Mouse (Mus musculus) gastrocnemius, adult 8-10 months (tissue): Measurements from ENCODE around the gene C1qb. TPM values are rescaled to one million over a fixed set of nuclear protein-coding genes. Genes with fewer than 3 reads are reported as not detected.
A peak's percentile ranks its signal among the peaks of the same experiment; 100 is the strongest.

Experiments used
- DNase-seq, 2 experiments: peaks; one replicate each; pipeline ENCODE4 v3.0.0; 2022; ENCODE audit warnings: low spot score in 2 of 2
- total RNA-seq, 4 experiments: library from RNA; stranded (reverse); gene quantifications; 2 replicates each; pipeline ENCODE4 v1.2.4; 2022

Gene C1qb
- 10 to 100 TPM in 1 of 4 experiments, 1 to 10 TPM in 3; 3.3 to 11.0 (median 7.2) TPM for total RNA-seq

- no peak for DNase-seq
Measured at GRCm38 (mm10) chr4:136886101-136886500, at the start of gene C1qb. C1qb (minus strand) TSS chr4:136886187.

- no peak for DNase-seq
Measured at GRCm38 (mm10) chr4:136934746-136935613, 49.0 kb upstream of the C1qb start.

- no peak for DNase-seq
Measured at GRCm38 (mm10) chr4:136930474-136930873, 44.5 kb upstream of the C1qb start.

- no peak for DNase-seq
Measured at GRCm38 (mm10) chr4:136928928-136929327, 42.9 kb upstream of the C1qb start.

- no peak for DNase-seq
Measured at GRCm38 (mm10) chr4:136925804-136926203, 39.8 kb upstream of the C1qb start.

- peak in 1 of 2 experiments; percentile 27 for DNase-seq
Measured at GRCm38 (mm10) chr4:136924529-136924928, 38.5 kb upstream of the C1qb start.

- DNase-seq, result no peak
Measured at GRCm38 (mm10) chr4:136919526-136919925, 33.5 kb upstream of the C1qb start.

- DNase-seq, result no peak
Measured at GRCm38 (mm10) chr4:136918834-136919233, 32.8 kb upstream of the C1qb start.

- DNase-seq, result no peak
Measured at GRCm38 (mm10) chr4:136917165-136917524, 31.2 kb upstream of the C1qb start.

GRCm38 (mm10) chr4:136916359-136917164 is 30.6 kb upstream of the C1qb start:
- DNase-seq, result no peak

GRCm38 (mm10) chr4:136912841-136913240 is 26.9 kb upstream of the C1qb start:
- no peak for DNase-seq

GRCm38 (mm10) chr4:136911804-136912203 is 25.8 kb upstream of the C1qb start:
- no peak for DNase-seq

GRCm38 (mm10) chr4:136911211-136911646 is 25.2 kb upstream of the C1qb start:
- DNase-seq, result no peak

- DNase-seq, result no peak
Measured at GRCm38 (mm10) chr4:136907809-136908208, 21.8 kb upstream of the C1qb start.

GRCm38 (mm10) chr4:136907033-136907432 is 21.0 kb upstream of the C1qb start:
- DNase-seq, result no peak

GRCm38 (mm10) chr4:136904767-136905539 is 19.0 kb upstream of the C1qb start:
- DNase-seq, result no peak

GRCm38 (mm10) chr4:136899154-136899553 is 13.2 kb upstream of the C1qb start:
- no peak for DNase-seq

GRCm38 (mm10) chr4:136898637-136899036 is 12.7 kb upstream of the C1qb start, which contains the start of gene C1qa:
C1qa (minus strand) TSS chr4:136898803.
- no peak for DNase-seq

- DNase-seq, result no peak
Measured at GRCm38 (mm10) chr4:136898084-136898598, 12.2 kb upstream of the C1qb start.

- DNase-seq, result no peak
Measured at GRCm38 (mm10) chr4:136896461-136896860, 10.5 kb upstream of the C1qb start.

- no peak for DNase-seq
Measured at GRCm38 (mm10) chr4:136895861-136896260, 9.9 kb upstream of the C1qb start.
